Mouse (Mus musculus): ENCODE measurements around the gene Dusp15. TPM values are rescaled to one million over a fixed set of nuclear protein-coding genes. Genes with fewer than 3 reads are reported as not detected.

Dusp15 gene
- polyA plus RNA-seq, 1 experiment = 0.36 TPM

DNA sequence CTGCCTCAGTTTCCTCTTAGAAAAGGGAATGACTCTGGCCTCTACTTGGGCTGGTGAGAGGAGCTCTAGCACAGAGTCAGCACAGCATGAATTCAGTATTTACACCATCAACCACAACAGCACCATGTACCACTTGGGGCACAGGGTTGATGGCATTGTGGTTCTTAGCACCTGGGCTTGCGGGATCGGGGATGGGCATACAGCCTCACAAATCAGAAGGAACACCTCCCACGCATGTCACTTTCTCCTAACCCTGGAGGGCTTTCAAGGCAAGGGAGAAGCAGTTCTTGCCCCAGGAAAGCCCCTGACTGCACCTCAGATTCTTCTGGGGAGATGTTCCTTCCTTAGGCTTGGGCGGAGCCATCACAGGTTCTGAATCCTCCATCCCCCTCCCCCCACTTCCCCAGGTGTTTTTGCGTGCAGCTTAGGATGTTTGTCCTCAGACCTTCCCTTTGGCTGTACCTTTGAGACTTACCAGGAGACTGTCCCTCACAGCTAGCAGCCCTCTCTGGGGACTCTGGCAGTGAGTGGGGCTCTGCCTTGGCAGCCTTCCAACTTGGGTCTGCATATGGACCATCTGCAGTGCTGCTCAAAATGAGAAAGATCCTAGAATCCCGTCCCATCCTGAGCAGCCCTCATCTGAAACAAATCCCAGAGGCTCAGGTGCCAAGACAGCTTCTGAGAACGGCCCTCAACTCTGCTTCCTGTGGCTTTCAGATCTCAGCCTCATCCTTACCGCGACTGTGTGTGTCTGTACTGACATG lies 45.0 kb downstream of the Dusp15 start:
- TF ChIP-seq CTCF (IDR thresholded peaks at IDR 0.05; ENCODE audit: low read depth, low read length) = no peak
- TF ChIP-seq EP300 (IDR thresholded peaks at IDR 0.05; ENCODE audit: insufficient read depth, low read depth, low read length) = no peak
- TF ChIP-seq POLR2A (IDR thresholded peaks at IDR 0.05; ENCODE audit: insufficient read depth, low read length) = no peak
- H3K36me3 ChIP-seq (ENCODE audit: control insufficient read depth, insufficient read depth, low read length, poor library complexity, severe bottlenecking) = no peaks in the 10 kb centered on the region

DNA sequence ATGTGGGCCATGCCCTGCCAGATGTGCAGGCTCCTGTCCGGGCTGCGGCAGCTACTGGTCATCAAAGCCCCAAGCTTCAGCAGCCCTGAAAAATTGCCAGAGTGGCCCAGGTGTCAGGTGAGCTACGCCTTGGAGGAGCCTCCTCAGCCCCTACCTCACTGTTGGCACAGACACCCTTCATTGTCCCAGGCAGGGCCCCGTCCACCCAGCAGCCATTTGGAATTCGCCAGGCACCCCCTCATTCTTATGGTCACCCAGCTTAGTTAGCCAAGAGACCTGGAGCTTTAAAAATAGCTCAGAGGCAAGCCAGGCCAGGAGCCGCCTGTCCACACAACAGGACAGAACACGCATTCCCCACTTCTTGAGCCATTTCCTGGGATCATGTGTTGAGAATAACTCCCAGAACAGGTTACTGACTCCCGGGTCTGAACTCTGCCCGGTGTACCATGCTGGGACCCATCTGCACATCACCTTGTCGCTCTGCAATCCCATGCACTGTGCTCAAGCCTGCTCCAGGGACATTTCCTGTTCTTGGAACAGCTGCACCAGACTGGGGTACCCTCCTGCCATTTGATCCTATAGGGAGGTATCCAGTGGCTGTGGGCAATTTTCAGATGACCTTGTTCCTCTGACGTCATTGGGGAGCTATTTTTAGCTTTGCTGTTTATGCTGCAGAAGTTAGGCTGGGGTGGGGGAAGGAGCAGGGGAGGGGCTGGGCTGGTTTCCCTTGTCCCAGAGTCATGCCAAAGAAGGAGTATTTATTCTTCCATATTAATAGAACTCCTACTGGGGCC lies 46.3 kb downstream of the Dusp15 start:
- H3K9ac ChIP-seq (ENCODE audit: low read depth, poor library complexity, severe bottlenecking) = no peak overlapping the region
- H3K9me3 ChIP-seq (replicated peaks; ENCODE audit: control insufficient read depth, insufficient read depth, low read length, poor library complexity, severe bottlenecking) = no peaks in the 10 kb centered on the region
- TF ChIP-seq CTCF (IDR thresholded peaks at IDR 0.05; ENCODE audit: low read depth, low read length) (no peak), EP300 (IDR thresholded peaks at IDR 0.05; ENCODE audit: insufficient read depth, low read depth, low read length) (no peak)
- H3K27ac ChIP-seq (ENCODE audit: insufficient read depth, low read length) = no peak overlapping the region
- no peak overlapping the region for H3K4me3 ChIP-seq (ENCODE audit: low read depth, low read length)
- no peaks in the 10 kb centered on the region for H3K27me3 ChIP-seq (ENCODE audit: control insufficient read depth, insufficient read depth, low read length, poor library complexity, severe bottlenecking)
- no peaks in the 10 kb centered on the region for H3K36me3 ChIP-seq (ENCODE audit: control insufficient read depth, insufficient read depth, low read length, poor library complexity, severe bottlenecking)
- peaks cover 4% of the 10 kb centered on the region for H3K4me1 ChIP-seq (ENCODE audit: control insufficient read depth, insufficient read depth, low read length)

More for the DNA sequence above, 45.0 kb downstream of the Dusp15 start:
- Histone ChIP-seq H3K4me3 (ENCODE audit: low read depth, low read length) (no peak overlapping the region), H3K4me1 (ENCODE audit: control insufficient read depth, insufficient read depth, low read length) (peaks cover 4% of the 10 kb centered on the region), H3K27me3 (ENCODE audit: control insufficient read depth, insufficient read depth, low read length, poor library complexity, severe bottlenecking) (no peaks in the 10 kb centered on the region), H3K9me3 (replicated peaks; ENCODE audit: control insufficient read depth, insufficient read depth, low read length, poor library complexity, severe bottlenecking) (no peaks in the 10 kb centered on the region), H3K27ac (ENCODE audit: insufficient read depth, low read length) (no peak overlapping the region), H3K9ac (ENCODE audit: low read depth, poor library complexity, severe bottlenecking) (no peak overlapping the region)

DNA sequence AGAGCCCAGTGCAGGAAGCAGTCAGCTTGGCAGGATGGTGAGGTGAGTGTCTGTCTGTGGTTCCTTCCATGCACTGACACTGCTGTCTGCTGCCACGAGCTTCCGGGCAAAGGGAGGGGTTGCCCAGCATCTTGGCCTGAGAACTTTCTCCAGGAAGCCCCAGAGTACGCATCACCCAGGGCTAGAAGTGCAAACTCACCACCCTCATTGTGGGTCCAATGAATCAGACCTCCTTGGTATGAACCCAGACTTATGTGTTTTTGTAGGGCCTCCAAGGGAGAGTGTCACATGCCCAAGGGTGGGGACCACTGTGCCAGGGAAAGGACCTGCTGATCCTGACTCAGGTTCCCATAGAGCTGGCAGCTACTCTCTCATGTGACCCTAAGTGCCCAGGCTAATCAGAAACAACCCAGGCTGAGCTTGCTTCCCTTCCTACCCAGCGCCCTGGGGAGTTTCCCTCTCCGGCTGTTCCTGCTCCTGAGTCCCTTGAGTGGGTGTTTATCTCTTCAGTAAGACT lies 47.3 kb downstream of the Dusp15 start:
- no peaks in the 10 kb centered on the region for H3K36me3 ChIP-seq (ENCODE audit: control insufficient read depth, insufficient read depth, low read length, poor library complexity, severe bottlenecking)
- peaks cover 4% of the 10 kb centered on the region for H3K4me1 ChIP-seq (ENCODE audit: control insufficient read depth, insufficient read depth, low read length)
- no peak overlapping the region for H3K27ac ChIP-seq (ENCODE audit: insufficient read depth, low read length)
- no peak overlapping the region for H3K4me3 ChIP-seq (ENCODE audit: low read depth, low read length)
- H3K9me3 ChIP-seq (replicated peaks; ENCODE audit: control insufficient read depth, insufficient read depth, low read length, poor library complexity, severe bottlenecking) = no peaks in the 10 kb centered on the region
- H3K27me3 ChIP-seq (ENCODE audit: control insufficient read depth, insufficient read depth, low read length, poor library complexity, severe bottlenecking) = no peaks in the 10 kb centered on the region
- no peak for TF ChIP-seq POLR2A (IDR thresholded peaks at IDR 0.05; ENCODE audit: insufficient read depth, low read length)
- no peak for TF ChIP-seq EP300 (IDR thresholded peaks at IDR 0.05; ENCODE audit: insufficient read depth, low read depth, low read length)
- no peak for TF ChIP-seq CTCF (IDR thresholded peaks at IDR 0.05; ENCODE audit: low read depth, low read length)
- no peak overlapping the region for H3K9ac ChIP-seq (ENCODE audit: low read depth, poor library complexity, severe bottlenecking)

DNA sequence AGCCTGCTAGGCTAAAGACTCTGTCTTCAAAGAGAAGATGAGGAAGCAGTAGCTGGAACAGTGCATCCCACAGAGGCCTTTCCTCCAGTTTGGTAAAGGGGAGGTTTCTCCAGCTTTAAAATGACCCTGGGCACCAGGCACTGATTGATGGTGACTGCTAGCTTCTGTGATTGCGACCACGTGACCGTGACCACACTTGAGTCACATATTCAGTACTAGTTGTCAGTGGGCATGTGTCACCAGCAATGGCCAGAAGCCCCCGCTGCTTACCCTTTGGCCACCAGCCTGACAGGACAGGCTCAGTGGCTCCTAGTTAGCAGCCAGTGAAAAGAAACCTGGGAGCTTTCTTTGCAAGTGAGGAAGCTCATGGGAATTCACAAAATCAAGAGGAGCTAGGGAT lies 47.9 kb downstream of the Dusp15 start:
- no peak overlapping the region for H3K27ac ChIP-seq (ENCODE audit: insufficient read depth, low read length)
- TF ChIP-seq EP300 (IDR thresholded peaks at IDR 0.05; ENCODE audit: insufficient read depth, low read depth, low read length) = no peak
- TF ChIP-seq CTCF (IDR thresholded peaks at IDR 0.05; ENCODE audit: low read depth, low read length) = no peak
- H3K4me1 ChIP-seq (ENCODE audit: control insufficient read depth, insufficient read depth, low read length) = peaks cover 4% of the 10 kb centered on the region
- H3K36me3 ChIP-seq (ENCODE audit: control insufficient read depth, insufficient read depth, low read length, poor library complexity, severe bottlenecking) = no peaks in the 10 kb centered on the region
- no peak overlapping the region for H3K4me3 ChIP-seq (ENCODE audit: low read depth, low read length)
- H3K9ac ChIP-seq (ENCODE audit: low read depth, poor library complexity, severe bottlenecking) = no peak overlapping the region
- H3K27me3 ChIP-seq (ENCODE audit: control insufficient read depth, insufficient read depth, low read length, poor library complexity, severe bottlenecking) = no peaks in the 10 kb centered on the region
- H3K9me3 ChIP-seq (replicated peaks; ENCODE audit: control insufficient read depth, insufficient read depth, low read length, poor library complexity, severe bottlenecking) = no peaks in the 10 kb centered on the region

DNA sequence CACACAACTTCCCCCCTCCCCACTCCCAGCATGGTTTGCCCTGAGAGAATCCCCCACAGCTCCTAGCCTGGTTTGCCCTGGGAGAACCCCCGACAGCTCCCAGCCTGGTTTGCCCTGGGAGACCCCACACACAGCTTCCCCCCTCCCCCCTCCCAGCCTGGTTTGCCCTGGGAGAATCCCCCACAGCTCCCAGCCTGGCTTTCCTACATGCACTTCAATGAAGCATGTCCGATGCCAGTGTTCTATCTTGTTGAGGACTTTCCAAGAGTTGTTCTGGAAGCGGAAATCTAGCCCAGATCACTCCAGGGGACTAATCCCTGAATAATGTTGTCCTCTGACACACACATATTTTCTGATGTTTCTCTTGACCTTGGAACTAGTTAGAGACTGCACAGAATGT lies 48.8 kb downstream of the Dusp15 start:
- TF ChIP-seq EP300 (IDR thresholded peaks at IDR 0.05; ENCODE audit: insufficient read depth, low read depth, low read length) (no peak), CTCF (IDR thresholded peaks at IDR 0.05; ENCODE audit: low read depth, low read length) (no peak), POLR2A (IDR thresholded peaks at IDR 0.05; ENCODE audit: insufficient read depth, low read length) (no peak)
- Histone ChIP-seq H3K4me1 (ENCODE audit: control insufficient read depth, insufficient read depth, low read length) (peaks cover 4% of the 10 kb centered on the region), H3K9me3 (replicated peaks; ENCODE audit: control insufficient read depth, insufficient read depth, low read length, poor library complexity, severe bottlenecking) (no peaks in the 10 kb centered on the region), H3K27me3 (ENCODE audit: control insufficient read depth, insufficient read depth, low read length, poor library complexity, severe bottlenecking) (no peaks in the 10 kb centered on the region), H3K4me3 (ENCODE audit: low read depth, low read length) (no peak overlapping the region), H3K27ac (ENCODE audit: insufficient read depth, low read length) (no peak overlapping the region), H3K36me3 (ENCODE audit: control insufficient read depth, insufficient read depth, low read length, poor library complexity, severe bottlenecking) (no peaks in the 10 kb centered on the region), H3K9ac (ENCODE audit: low read depth, poor library complexity, severe bottlenecking) (no peak overlapping the region)

DNA sequence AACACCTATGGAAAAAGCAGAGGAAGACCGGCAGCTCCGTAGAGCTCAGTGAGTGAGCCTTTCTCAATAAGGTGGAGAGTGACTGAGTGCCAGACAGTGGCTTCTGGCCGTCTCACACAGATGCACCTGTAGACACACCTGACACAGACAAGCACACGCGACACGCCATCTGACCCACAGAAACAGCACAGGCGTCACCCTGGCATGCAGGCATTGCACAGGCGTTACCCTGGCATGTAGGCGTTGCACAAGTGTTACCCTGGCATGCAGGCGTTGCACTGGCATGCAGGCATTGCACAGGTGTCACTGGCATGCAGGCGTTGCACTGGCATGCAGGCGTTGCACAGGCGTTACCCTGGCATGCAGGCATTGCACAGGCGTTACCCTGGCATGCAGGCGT lies 50.2 kb downstream of the Dusp15 start:
- Histone ChIP-seq H3K9ac (ENCODE audit: low read depth, poor library complexity, severe bottlenecking) (no peak overlapping the region), H3K27ac (ENCODE audit: insufficient read depth, low read length) (no peak overlapping the region), H3K4me1 (ENCODE audit: control insufficient read depth, insufficient read depth, low read length) (peaks cover 4% of the 10 kb centered on the region), H3K27me3 (ENCODE audit: control insufficient read depth, insufficient read depth, low read length, poor library complexity, severe bottlenecking) (no peaks in the 10 kb centered on the region), H3K4me3 (ENCODE audit: low read depth, low read length) (no peak overlapping the region), H3K36me3 (ENCODE audit: control insufficient read depth, insufficient read depth, low read length, poor library complexity, severe bottlenecking) (no peaks in the 10 kb centered on the region), H3K9me3 (replicated peaks; ENCODE audit: control insufficient read depth, insufficient read depth, low read length, poor library complexity, severe bottlenecking) (no peaks in the 10 kb centered on the region)
- TF ChIP-seq CTCF (IDR thresholded peaks at IDR 0.05; ENCODE audit: low read depth, low read length) (no peak), EP300 (IDR thresholded peaks at IDR 0.05; ENCODE audit: insufficient read depth, low read depth, low read length) (no peak)

All from ES-Bruce4 (cell line).